Mouse (Mus musculus): ENCODE measurements around the gene Sapcd1. TPM values are rescaled to one million over a fixed set of nuclear protein-coding genes. Genes with fewer than 3 reads are reported as not detected.

Gene Sapcd1
- polyA plus RNA-seq, 1 experiment from 2014 or later, result 17.2 TPM

- ATAC-seq (ENCODE audit: insufficient read depth) (peak; percentile 57), DNase-seq (peak; percentile 90)
- WGBS, result 8% methylated on average over 17 of the region's 17 CpGs
- peaks cover 13% of the 10 kb centered on the region for H3K36me3 ChIP-seq (ENCODE audit: insufficient read depth)
- no peaks in the 10 kb centered on the region for H3K27me3 ChIP-seq (ENCODE audit: insufficient read depth, low read length)
- H3K9ac ChIP-seq, result no peak overlapping the region
- H3K4me1 ChIP-seq (ENCODE audit: insufficient read depth), result peaks cover 4% of the 10 kb centered on the region; the same call in 1 of the 2 replicates
- peak; percentile 100 for TF ChIP-seq CTCF (IDR thresholded peaks at IDR 0.05; ENCODE audit: low read depth)
- H3K4me3 ChIP-seq (ENCODE audit: low read depth, low read length), result no peak overlapping the region
- no peaks in the 10 kb centered on the region for H3K9me3 ChIP-seq (ENCODE audit: low read depth, low read length)
- H3K4me2 ChIP-seq, result peak overlapping the region; percentile 33
- H3K27ac ChIP-seq (ENCODE audit: low read depth), result no peak overlapping the region
These were observed 6.5 kb downstream of the Sapcd1 start for GRCm38 (mm10) chr17:35021163-35021808.

- no peak overlapping the region for H3K9ac ChIP-seq
- peaks cover 20% of the 10 kb centered on the region for H3K36me3 ChIP-seq (ENCODE audit: insufficient read depth)
- WGBS, result 85% methylated on average over 8 of the region's 8 CpGs
- no peak overlapping the region for H3K4me2 ChIP-seq
- ATAC-seq (ENCODE audit: insufficient read depth) (no peak), DNase-seq (no peak)
- no peaks in the 10 kb centered on the region for H3K9me3 ChIP-seq (ENCODE audit: low read depth, low read length)
- no peak for TF ChIP-seq CTCF (IDR thresholded peaks at IDR 0.05; ENCODE audit: low read depth)
- no peaks in the 10 kb centered on the region for H3K27me3 ChIP-seq (ENCODE audit: insufficient read depth, low read length)
- H3K4me1 ChIP-seq (ENCODE audit: insufficient read depth), result no peaks in the 10 kb centered on the region
- no peak overlapping the region for H3K27ac ChIP-seq (ENCODE audit: low read depth)
- no peak overlapping the region for H3K4me3 ChIP-seq (ENCODE audit: low read depth, low read length)
These were observed 7.3 kb downstream of the Sapcd1 start for GRCm38 (mm10) chr17:35020551-35020950.

- no peaks in the 10 kb centered on the region for H3K27me3 ChIP-seq (ENCODE audit: insufficient read depth, low read length)
- H3K9ac ChIP-seq, result no peak overlapping the region
- no peak for DNase-seq
- H3K4me3 ChIP-seq (ENCODE audit: low read depth, low read length), result no peak overlapping the region
- H3K4me1 ChIP-seq (ENCODE audit: insufficient read depth), result no peaks in the 10 kb centered on the region
- no peak overlapping the region for H3K27ac ChIP-seq (ENCODE audit: low read depth)
- peaks cover 26% of the 10 kb centered on the region for H3K36me3 ChIP-seq (ENCODE audit: insufficient read depth)
- H3K4me2 ChIP-seq, result no peak overlapping the region
- TF ChIP-seq CTCF (IDR thresholded peaks at IDR 0.05; ENCODE audit: low read depth), result no peak
- 68% methylated on average over 11 of the region's 11 CpGs for WGBS
- no peaks in the 10 kb centered on the region for H3K9me3 ChIP-seq (ENCODE audit: low read depth, low read length)
- ATAC-seq (ENCODE audit: insufficient read depth), result no peak
These were observed 7.9 kb downstream of the Sapcd1 start for GRCm38 (mm10) chr17:35019894-35020293.

- H3K4me2 ChIP-seq, result no peak overlapping the region
- 70% methylated on average over 3 of the region's 3 CpGs for WGBS
- no peak overlapping the region for H3K9ac ChIP-seq
These were observed 9.6 kb downstream of the Sapcd1 start for GRCm38 (mm10) chr17:35018171-35018570.

GRCm38 (mm10) chr17:35017706-35018030 lies 10.1 kb downstream of the Sapcd1 start:
- Histone ChIP-seq H3K9ac (no peak overlapping the region), H3K36me3 (ENCODE audit: insufficient read depth) (peaks cover 49% of the 10 kb centered on the region), H3K27me3 (ENCODE audit: insufficient read depth, low read length) (no peaks in the 10 kb centered on the region), H3K4me2 (no peak overlapping the region), H3K9me3 (ENCODE audit: low read depth, low read length) (no peaks in the 10 kb centered on the region), H3K27ac (ENCODE audit: low read depth) (no peak overlapping the region), H3K4me1 (ENCODE audit: insufficient read depth) (no peaks in the 10 kb centered on the region), H3K4me3 (ENCODE audit: low read depth, low read length) (no peak overlapping the region)
- DNase-seq (no peak), ATAC-seq (ENCODE audit: insufficient read depth) (no peak)
- no peak for TF ChIP-seq CTCF (IDR thresholded peaks at IDR 0.05; ENCODE audit: low read depth)
- WGBS, result 66% methylated on average over 14 of the region's 14 CpGs

More at GRCm38 (mm10) chr17:35018171-35018570, 9.6 kb downstream of the Sapcd1 start:
- TF ChIP-seq CTCF (IDR thresholded peaks at IDR 0.05; ENCODE audit: low read depth), result no peak
- Histone ChIP-seq H3K36me3 (ENCODE audit: insufficient read depth) (peaks cover 44% of the 10 kb centered on the region), H3K27me3 (ENCODE audit: insufficient read depth, low read length) (no peaks in the 10 kb centered on the region), H3K4me1 (ENCODE audit: insufficient read depth) (no peaks in the 10 kb centered on the region), H3K4me3 (ENCODE audit: low read depth, low read length) (no peak overlapping the region), H3K27ac (ENCODE audit: low read depth) (no peak overlapping the region), H3K9me3 (ENCODE audit: low read depth, low read length) (no peaks in the 10 kb centered on the region)
- ATAC-seq (ENCODE audit: insufficient read depth) (no peak), DNase-seq (no peak)

GRCm38 (mm10) chr17:35016791-35017705 lies 10.8 kb downstream of the Sapcd1 start:
- ATAC-seq (ENCODE audit: insufficient read depth) (no peak), DNase-seq (no peak)
- H3K9ac ChIP-seq, result no peak overlapping the region
- no peak overlapping the region for H3K4me2 ChIP-seq
- peaks cover 55% of the 10 kb centered on the region for H3K36me3 ChIP-seq (ENCODE audit: insufficient read depth)
- H3K27ac ChIP-seq (ENCODE audit: low read depth), result no peak overlapping the region
- TF ChIP-seq CTCF (IDR thresholded peaks at IDR 0.05; ENCODE audit: low read depth), result no peak
- no peaks in the 10 kb centered on the region for H3K9me3 ChIP-seq (ENCODE audit: low read depth, low read length)
- no peak overlapping the region for H3K4me3 ChIP-seq (ENCODE audit: low read depth, low read length)
- 72% methylated on average over 10 of the region's 10 CpGs for WGBS
- H3K4me1 ChIP-seq (ENCODE audit: insufficient read depth), result no peaks in the 10 kb centered on the region
- no peaks in the 10 kb centered on the region for H3K27me3 ChIP-seq (ENCODE audit: insufficient read depth, low read length)

GRCm38 (mm10) chr17:35016376-35016775 lies 11.4 kb downstream of the Sapcd1 start, which contains the start of gene Vwa7:
Vwa7 (plus strand) TSS chr17:35016579.
- 62% methylated on average over 12 of the region's 12 CpGs for WGBS
- Histone ChIP-seq H3K27me3 (ENCODE audit: insufficient read depth, low read length) (no peaks in the 10 kb centered on the region), H3K27ac (ENCODE audit: low read depth) (no peak within 1 kb of the TSS), H3K9ac (no peak within 1 kb of the TSS), H3K36me3 (ENCODE audit: insufficient read depth) (peaks cover 62% of the 10 kb centered on the region), H3K4me1 (ENCODE audit: insufficient read depth) (no peaks in the 10 kb centered on the region), H3K4me3 (ENCODE audit: low read depth, low read length) (no peak within 1 kb of the TSS), H3K4me2 (no peak within 1 kb of the TSS), H3K9me3 (ENCODE audit: low read depth, low read length) (no peaks in the 10 kb centered on the region)
- ATAC-seq (ENCODE audit: insufficient read depth) (no peak), DNase-seq (peak; percentile 57)
- TF ChIP-seq CTCF (IDR thresholded peaks at IDR 0.05; ENCODE audit: low read depth), result no peak

Data from lung, embryonic 14.5 days (tissue).